9 mouse cellular contexts compared by ENCODE assay signal in genomic region chr11:62847655-62848191, GRCm38 (mm10). TPM values are rescaled to one million over a fixed set of nuclear protein-coding genes. Genes with fewer than 3 reads are reported as not detected.
DNase-seq lines count a peak whose midpoint lies in the region; ATAC-seq and TF ChIP-seq lines count a peak whose summit lies in the region.
"Had no signal": no experiment of that assay in that cellular context is flagged by ENCODE, and none has a peak within 500 bp of the region (broad histone marks: within the 10 kb centered on the region; RNA-seq: fewer than 3 reads in every experiment).

No protein-coding gene starts in this region.

- no peak overlapping the region for H3K4me2 ChIP-seq in intestine, embryonic 16.5 days (ENCODE audit: low read depth, low read length)
- H3K4me2 ChIP-seq in stomach, embryonic 16.5 days (ENCODE audit: low read depth, low read length) = peak overlapping the region; percentile 37
- H3K4me2 ChIP-seq in forebrain, embryonic 15.5 days (replicated peaks) = no peak overlapping the region

- 52% methylated on average over 4 of the region's 4 CpGs for WGBS in intestine, embryonic 16.5 days
- 53% methylated on average over 4 of the region's 4 CpGs for WGBS in stomach, embryonic 16.5 days
- 64% methylated on average over 4 of the region's 4 CpGs for WGBS in forebrain, embryonic 15.5 days

- ATAC-seq in CD4-positive, CD25-positive, alpha-beta regulatory T cell, adult 4 months = no peak
- no peak for ATAC-seq in intestine, embryonic 16.5 days
- ATAC-seq in stomach, embryonic 16.5 days (ENCODE audit: insufficient read depth, low FRiP score) = no peak
- ATAC-seq in forebrain, embryonic 15.5 days (replicated peaks) = no peak

- no peak overlapping the region for H3K9ac ChIP-seq in intestine, embryonic 16.5 days (ENCODE audit: low read depth, low read length)
- no peak overlapping the region for H3K9ac ChIP-seq in stomach, embryonic 16.5 days (ENCODE audit: low read length)
- no peak overlapping the region for H3K9ac ChIP-seq in forebrain, embryonic 15.5 days (replicated peaks)

- TF ChIP-seq CTCF in left cerebral cortex, adult 2 months (IDR thresholded peaks at IDR 0.05) = no peak; the same call in 1 of the 2 replicates

- H3K9me3 ChIP-seq in intestine, embryonic 16.5 days (ENCODE audit: control insufficient read depth, low read length) = no peaks in the 10 kb centered on the region
- no peaks in the 10 kb centered on the region for H3K9me3 ChIP-seq in stomach, embryonic 16.5 days (replicated peaks; ENCODE audit: control insufficient read depth, low read length)
- H3K9me3 ChIP-seq in forebrain, embryonic 15.5 days = no peaks in the 10 kb centered on the region

- no peaks in the 10 kb centered on the region for H3K27me3 ChIP-seq in intestine, embryonic 16.5 days (replicated peaks; ENCODE audit: control insufficient read depth, insufficient read depth, low read length)
- no peaks in the 10 kb centered on the region for H3K27me3 ChIP-seq in stomach, embryonic 16.5 days (ENCODE audit: control insufficient read depth, insufficient read depth, low read length)
- no peaks in the 10 kb centered on the region for H3K27me3 ChIP-seq in forebrain, embryonic 15.5 days

- H3K4me1 ChIP-seq in intestine, embryonic 16.5 days (ENCODE audit: control insufficient read depth, insufficient read depth, low read length) = peaks cover 4% of the 10 kb centered on the region; the same call in 1 of the 2 replicates
- H3K4me1 ChIP-seq in stomach, embryonic 16.5 days (ENCODE audit: control insufficient read depth, insufficient read depth, low read length) = peaks cover 3% of the 10 kb centered on the region; the same call in 1 of the 2 replicates
- H3K4me1 ChIP-seq in forebrain, embryonic 15.5 days = no peaks in the 10 kb centered on the region

- DNase-seq in CD4-positive, CD25-positive, alpha-beta regulatory T cell, adult 2 months (ENCODE audit: low read depth, low spot score) = peak; percentile 4
- no peak for DNase-seq in left cerebral cortex, adult 2 months (ENCODE audit: extremely low spot score in 1 of 2, low spot score in 2 of 2)
- DNase-seq in left cerebral cortex, adult 8-10 months (ENCODE audit: low spot score in 2 of 2) = no peak
- DNase-seq in adrenal gland, postnatal 4 days (ENCODE audit: low spot score in 2 of 2) = no peak
- DNase-seq: cerebellum, adult 8-10 months had no signal

- peak overlapping the region; percentile 48; the same call in 1 of the 2 replicates for H3K27ac ChIP-seq in left cerebral cortex, adult 2 months
- 0 out of 2 replicates have a peak overlapping the region, but pooled peaks have one; percentile 16 for H3K27ac ChIP-seq in intestine, embryonic 16.5 days (ENCODE audit: low read length)
- peak overlapping the region; percentile 48; the same call in 1 of the 2 replicates for H3K27ac ChIP-seq in stomach, embryonic 16.5 days (ENCODE audit: low read length)
- no peak overlapping the region for H3K27ac ChIP-seq in forebrain, embryonic 15.5 days (replicated peaks)

- intact Hi-C loops in left cerebral cortex, adult 2 months (cut with DNase I) = no loop called here

- H3K4me3 ChIP-seq in left cerebral cortex, adult 2 months = no peak overlapping the region
- H3K4me3 ChIP-seq in intestine, embryonic 16.5 days (ENCODE audit: low read length) = no peak overlapping the region
- no peak overlapping the region for H3K4me3 ChIP-seq in stomach, embryonic 16.5 days (replicated peaks; ENCODE audit: low read length)
- no peak overlapping the region for H3K4me3 ChIP-seq in forebrain, embryonic 15.5 days

- H3K36me3 ChIP-seq in intestine, embryonic 16.5 days (ENCODE audit: control insufficient read depth, insufficient read depth, low read length) = no peaks in the 10 kb centered on the region
- H3K36me3 ChIP-seq in stomach, embryonic 16.5 days (ENCODE audit: control insufficient read depth, insufficient read depth, low read length) = no peaks in the 10 kb centered on the region
- H3K36me3 ChIP-seq in forebrain, embryonic 15.5 days = no peaks in the 10 kb centered on the region

RNA-seq across cellular contexts. Expression of gene Fbxw10, which starts 0.9 kb away (rescaled TPM):
- 1 to 10 TPM; 8.4 to 9.6 TPM for polyA plus RNA-seq in CD4-positive, CD25-positive, alpha-beta regulatory T cell, adult 4 months (2017; shearing (Covaris generic))
- total RNA-seq in left cerebral cortex, adult 2 months (2021) = 1 to 10 TPM in 1 of 2 experiments, under 1 TPM in 1; 0.96 to 1.2 TPM
- total RNA-seq in left cerebral cortex, adult 8-10 months (2022) = 1 to 10 TPM in 2 of 4 experiments, under 1 TPM in 2; 0.63 to 2.2 (median 1.0) TPM
- 0.24 and 0.43 TPM in 2 replicates for polyA plus RNA-seq in intestine, embryonic 16.5 days (2015; fragmentation: Nextera tagmentation; extraction: Ambion mirVana)
- polyA plus RNA-seq in stomach, embryonic 16.5 days (2015; fragmentation: Nextera tagmentation; extraction: Ambion mirVana) = 0.30 and 0.50 TPM in 2 replicates
- polyA plus RNA-seq in forebrain, embryonic 15.5 days (2015; fragmentation: Nextera tagmentation; extraction: Ambion mirVana) = 0.28 and 0.52 TPM in 2 replicates
- 1 to 10 TPM; 2.0 to 2.5 TPM for total RNA-seq in adrenal gland, postnatal 4 days (2021)

RNA-seq across cellular contexts. Expression of gene Trim16, which starts 27.7 kb away (rescaled TPM):
- polyA plus RNA-seq in CD4-positive, CD25-positive, alpha-beta regulatory T cell, adult 4 months (2017; shearing (Covaris generic)) = 1 to 10 TPM; 2.5 to 4.3 TPM
- total RNA-seq in left cerebral cortex, adult 2 months (2021) = 1 to 10 TPM; 2.4 to 4.0 TPM
- total RNA-seq in left cerebral cortex, adult 8-10 months (2022) = 1 to 10 TPM; 1.4 to 1.7 (median 1.5) TPM
- polyA plus RNA-seq in intestine, embryonic 16.5 days (2015; fragmentation: Nextera tagmentation; extraction: Ambion mirVana) = 13.3 and 13.5 TPM in 2 replicates
- 21.7 and 24.2 TPM in 2 replicates for polyA plus RNA-seq in stomach, embryonic 16.5 days (2015; fragmentation: Nextera tagmentation; extraction: Ambion mirVana)
- 3.9 TPM in 2 replicates for polyA plus RNA-seq in forebrain, embryonic 15.5 days (2015; fragmentation: Nextera tagmentation; extraction: Ambion mirVana)
- total RNA-seq in adrenal gland, postnatal 4 days (2021) = 10 to 100 TPM in 1 of 2 experiments, 1 to 10 TPM in 1; 9.9 to 11.7 TPM

RNA-seq across cellular contexts. Expression of gene Tvp23b, which starts 31.5 kb away (rescaled TPM):
- 10 to 100 TPM; 57.6 to 61.6 TPM for polyA plus RNA-seq in CD4-positive, CD25-positive, alpha-beta regulatory T cell, adult 4 months (2017; shearing (Covaris generic))
- total RNA-seq in left cerebral cortex, adult 2 months (2021) = 10 to 100 TPM; 29.2 to 31.4 TPM
- 10 to 100 TPM; 29.9 to 35.5 (median 30.9) TPM for total RNA-seq in left cerebral cortex, adult 8-10 months (2022)
- polyA plus RNA-seq in intestine, embryonic 16.5 days (2015; fragmentation: Nextera tagmentation; extraction: Ambion mirVana) = 89.8 and 90.2 TPM in 2 replicates
- polyA plus RNA-seq in stomach, embryonic 16.5 days (2015; fragmentation: Nextera tagmentation; extraction: Ambion mirVana) = 85.4 and 93.8 TPM in 2 replicates
- 51.3 and 59.1 TPM in 2 replicates for polyA plus RNA-seq in forebrain, embryonic 15.5 days (2015; fragmentation: Nextera tagmentation; extraction: Ambion mirVana)
- 10 to 100 TPM; 34.4 to 41.1 TPM for total RNA-seq in adrenal gland, postnatal 4 days (2021)

RNA-seq across cellular contexts. Expression of gene Zfp286, which starts 58.5 kb away (rescaled TPM):
- 1 to 10 TPM; 3.8 to 4.3 TPM for polyA plus RNA-seq in CD4-positive, CD25-positive, alpha-beta regulatory T cell, adult 4 months (2017; shearing (Covaris generic))
- total RNA-seq in left cerebral cortex, adult 2 months (2021) = 10 to 100 TPM; 26.8 to 29.0 TPM
- 10 to 100 TPM; 18.2 to 27.5 (median 25.2) TPM for total RNA-seq in left cerebral cortex, adult 8-10 months (2022)
- polyA plus RNA-seq in intestine, embryonic 16.5 days (2015; fragmentation: Nextera tagmentation; extraction: Ambion mirVana) = 7.9 and 10.5 TPM in 2 replicates
- 14.5 and 14.6 TPM in 2 replicates for polyA plus RNA-seq in stomach, embryonic 16.5 days (2015; fragmentation: Nextera tagmentation; extraction: Ambion mirVana)
- polyA plus RNA-seq in forebrain, embryonic 15.5 days (2015; fragmentation: Nextera tagmentation; extraction: Ambion mirVana) = 40.1 and 41.8 TPM in 2 replicates
- 10 to 100 TPM in 1 of 2 experiments, 1 to 10 TPM in 1; 8.9 to 11.0 TPM for total RNA-seq in adrenal gland, postnatal 4 days (2021)
